ENCODE assay signal across 9 mouse cellular contexts in the genomic region with DNA sequence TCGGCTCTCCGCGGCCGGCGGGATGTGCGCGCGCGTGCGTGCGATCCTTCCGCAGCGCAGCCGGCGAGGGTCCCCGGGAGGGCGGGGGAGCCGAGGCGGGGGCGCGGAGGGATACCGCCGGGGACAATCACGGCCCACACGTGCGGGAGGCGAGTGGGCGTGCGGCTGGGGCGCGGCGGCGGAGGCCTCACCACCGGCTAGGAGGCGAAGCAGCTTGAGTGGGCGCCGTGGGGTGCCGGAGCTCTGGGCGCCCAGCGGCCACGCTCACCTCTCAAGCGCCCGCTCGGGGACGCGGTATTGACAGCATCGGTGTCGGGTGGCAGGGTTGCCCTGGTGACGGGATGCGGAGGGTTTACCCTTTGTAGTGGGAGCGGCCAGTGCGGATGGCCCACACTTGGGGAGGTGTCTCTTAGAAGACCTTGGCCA. TPM values are rescaled to one million over a fixed set of nuclear protein-coding genes. Genes with fewer than 3 reads are reported as not detected.
DNase-seq lines count a peak whose midpoint lies in the region; ATAC-seq and TF ChIP-seq lines count a peak whose summit lies in the region.
"Had no signal": no experiment of that assay in that cellular context is flagged by ENCODE, and none has a peak within 500 bp of the region (broad histone marks: within the 10 kb centered on the region; RNA-seq: fewer than 3 reads in every experiment).

Gene Pfn2 (minus strand): TSS at position 320 of the 426 bp plus-strand sequence.

- peak within 1 kb of the TSS; percentile 98 for H3K4me3 ChIP-seq in embryonic facial prominence, embryonic 14.5 days (ENCODE audit: low read depth, low read length)
- peak within 1 kb of the TSS; percentile 96 for H3K4me3 ChIP-seq in heart, embryonic 10.5 days
- peak within 1 kb of the TSS; percentile 92 for H3K4me3 ChIP-seq in kidney, embryonic 14.5 days (ENCODE audit: low read length)
- H3K4me3 ChIP-seq in liver, adult 2 months (ENCODE audit: insufficient read depth, low read depth, low read length): peak within 1 kb of the TSS; percentile 100
- H3K4me3 ChIP-seq in stomach, embryonic 16.5 days (replicated peaks; ENCODE audit: low read length): peak within 1 kb of the TSS; percentile 90

- peak within 1 kb of the TSS; percentile 89 for H3K9ac ChIP-seq in embryonic facial prominence, embryonic 14.5 days (ENCODE audit: low read depth, low read length)
- peak within 1 kb of the TSS; percentile 87 for H3K9ac ChIP-seq in kidney, embryonic 14.5 days (ENCODE audit: low read depth, low read length)
- H3K9ac ChIP-seq in liver, adult 2 months (ENCODE audit: low read depth, low read length): peak within 1 kb of the TSS; percentile 93
- peak within 1 kb of the TSS; percentile 87 for H3K9ac ChIP-seq in stomach, embryonic 16.5 days (ENCODE audit: low read length)

- peak within 1 kb of the TSS; percentile 93 for H3K27ac ChIP-seq in embryonic facial prominence, embryonic 14.5 days (replicated peaks; ENCODE audit: low read depth, low read length)
- H3K27ac ChIP-seq in heart, embryonic 10.5 days: peak within 1 kb of the TSS; percentile 95
- peak within 1 kb of the TSS; percentile 93 for H3K27ac ChIP-seq in kidney, embryonic 14.5 days (ENCODE audit: low read depth, low read length)
- H3K27ac ChIP-seq in liver, adult 2 months (replicated peaks; ENCODE audit: insufficient read depth, low read depth, low read length): no peak within 1 kb of the TSS
- H3K27ac ChIP-seq in stomach, embryonic 16.5 days (ENCODE audit: low read length): peak within 1 kb of the TSS; percentile 85

- peak; percentile 18 for DNase-seq in 3134 (ENCODE audit: extremely low read depth, insufficient read length, low spot score)
- DNase-seq in adrenal gland, postnatal 25 days: peak; percentile 71
- DNase-seq in embryonic facial prominence, embryonic 14.5 days (ENCODE audit: low spot score): peak; percentile 88
- peak; percentile 89 for DNase-seq in heart, embryonic 10.5 days (ENCODE audit: low spot score)
- no peak for DNase-seq in liver, adult 2 months (ENCODE audit: extremely low read depth, low read depth, low spot score)
- peak; percentile 6 to 47 for DNase-seq in natural killer cell, adult 2 months (ENCODE audit: low spot score in 2 of 2)

- no peak for TF ChIP-seq POLR2A in liver, adult 2 months (IDR thresholded peaks at IDR 0.05; ENCODE audit: extremely low read depth, insufficient read depth, low read length)

- H3K79me2 ChIP-seq in liver, adult 2 months (ENCODE audit: control insufficient read depth, insufficient read depth, low read length): no peaks in the 10 kb centered on the region

- H3K4me2 ChIP-seq in embryonic facial prominence, embryonic 14.5 days (ENCODE audit: low read depth, low read length): peak within 1 kb of the TSS; percentile 61
- peak within 1 kb of the TSS; percentile 57 for H3K4me2 ChIP-seq in kidney, embryonic 14.5 days (replicated peaks; ENCODE audit: low read depth, low read length)
- H3K4me2 ChIP-seq in stomach, embryonic 16.5 days (ENCODE audit: low read depth, low read length): peak within 1 kb of the TSS; percentile 84

- 0% methylated on average over 9 of the region's 52 CpGs for WGBS in embryonic facial prominence, embryonic 14.5 days
- 1% methylated on average over 52 of the region's 52 CpGs for WGBS in heart, embryonic 10.5 days
- WGBS in kidney, embryonic 14.5 days: under 1% methylated on average over 44 of the region's 52 CpGs
- 1% methylated on average over 50 of the region's 52 CpGs for WGBS in liver, adult 2 months
- 1% methylated on average over 50 of the region's 52 CpGs for WGBS in stomach, embryonic 16.5 days

- no peak for TF ChIP-seq CTCF in liver, adult 2 months (IDR thresholded peaks at IDR 0.05; ENCODE audit: low read depth, low read length)

- no peaks in the 10 kb centered on the region for H3K9me3 ChIP-seq in embryonic facial prominence, embryonic 14.5 days (ENCODE audit: control insufficient read depth, low read length)
- no peaks in the 10 kb centered on the region for H3K9me3 ChIP-seq in heart, embryonic 10.5 days
- no peaks in the 10 kb centered on the region for H3K9me3 ChIP-seq in kidney, embryonic 14.5 days (ENCODE audit: control insufficient read depth, low read length)
- H3K9me3 ChIP-seq in stomach, embryonic 16.5 days (replicated peaks; ENCODE audit: control insufficient read depth, low read length): no peaks in the 10 kb centered on the region; the same call in 1 of the 2 replicates

- H3K4me1 ChIP-seq in embryonic facial prominence, embryonic 14.5 days (ENCODE audit: control insufficient read depth, insufficient read depth, low read length): peaks cover 12% of the 10 kb centered on the region; the same call in 1 of the 2 replicates
- peaks cover 13% of the 10 kb centered on the region for H3K4me1 ChIP-seq in heart, embryonic 10.5 days
- 0 out of 2 replicates have a peak, but pooled peaks cover 4% of the 10 kb centered on the region for H3K4me1 ChIP-seq in kidney, embryonic 14.5 days (ENCODE audit: control insufficient read depth, insufficient read depth, low read length)
- peaks cover 3% of the 10 kb centered on the region; the same call in 1 of the 2 replicates for H3K4me1 ChIP-seq in liver, adult 2 months (ENCODE audit: control insufficient read depth, insufficient read depth, low read length)
- peaks cover 10% of the 10 kb centered on the region for H3K4me1 ChIP-seq in stomach, embryonic 16.5 days (ENCODE audit: control insufficient read depth, insufficient read depth, low read length)

- peaks cover 15% of the 10 kb centered on the region for H3K36me3 ChIP-seq in embryonic facial prominence, embryonic 14.5 days (ENCODE audit: control insufficient read depth, insufficient read depth, low read length)
- H3K36me3 ChIP-seq in heart, embryonic 10.5 days: peaks cover 8% of the 10 kb centered on the region
- peaks cover 12% of the 10 kb centered on the region for H3K36me3 ChIP-seq in kidney, embryonic 14.5 days (ENCODE audit: control insufficient read depth, insufficient read depth, low read length)
- H3K36me3 ChIP-seq in liver, adult 2 months (ENCODE audit: control insufficient read depth, insufficient read depth, low read length): no peaks in the 10 kb centered on the region
- 0 out of 2 replicates have a peak, but pooled peaks cover 6% of the 10 kb centered on the region for H3K36me3 ChIP-seq in stomach, embryonic 16.5 days (ENCODE audit: control insufficient read depth, insufficient read depth, low read length)
- H3K36me3 ChIP-seq: G1E had no signal

- peak; percentile 88 for ATAC-seq in embryonic facial prominence, embryonic 14.5 days (ENCODE audit: low read depth)
- peak; percentile 93 for ATAC-seq in kidney, embryonic 14.5 days (ENCODE audit: low FRiP score, low TSS enrichment)
- ATAC-seq in stomach, embryonic 16.5 days (ENCODE audit: insufficient read depth, low FRiP score): peak; percentile 84

- no peaks in the 10 kb centered on the region for H3K27me3 ChIP-seq in embryonic facial prominence, embryonic 14.5 days (replicated peaks; ENCODE audit: control insufficient read depth, insufficient read depth, low read length)
- no peaks in the 10 kb centered on the region for H3K27me3 ChIP-seq in heart, embryonic 10.5 days (ENCODE audit: insufficient read depth, poor library complexity, severe bottlenecking)
- no peaks in the 10 kb centered on the region for H3K27me3 ChIP-seq in kidney, embryonic 14.5 days (ENCODE audit: control insufficient read depth, insufficient read depth, low read length)
- no peaks in the 10 kb centered on the region for H3K27me3 ChIP-seq in liver, adult 2 months (ENCODE audit: control insufficient read depth, insufficient read depth, low read length)
- H3K27me3 ChIP-seq in stomach, embryonic 16.5 days (ENCODE audit: control insufficient read depth, insufficient read depth, low read length): no peaks in the 10 kb centered on the region

RNA-seq across cellular contexts. Expression of gene Pfn2, which starts in this region (rescaled TPM):
- total RNA-seq in adrenal gland, postnatal 25 days (2021): 47.4 and 53.1 TPM in 2 replicates
- polyA plus RNA-seq in embryonic facial prominence, embryonic 14.5 days (2014; fragmentation: Nextera tagmentation; extraction: Ambion mirVana): 150 and 165 TPM in 2 replicates
- 61.0 and 67.4 TPM in 2 replicates for polyA plus RNA-seq in heart, embryonic 10.5 days (2016; fragmentation: Nextera tagmentation; extraction: Ambion mirVana)
- 102 and 149 TPM in 2 replicates for polyA plus RNA-seq in kidney, embryonic 14.5 days (2014; fragmentation: Nextera tagmentation; extraction: Ambion mirVana)
- 2.0 and 4.0 TPM in 2 replicates for total RNA-seq in liver, adult 2 months (2014; rRNA removed)
- polyA plus RNA-seq in liver, adult 2 months (2012; rRNA removed): 1.3 and 1.6 TPM in 2 replicates
- 56.5 and 60.5 TPM in 2 replicates for polyA plus RNA-seq in stomach, embryonic 16.5 days (2015; fragmentation: Nextera tagmentation; extraction: Ambion mirVana)
- total RNA-seq: G1E had no signal
- polyA plus RNA-seq: G1E had no signal

Comparison
In these comparisons a context has a peak if more than half of its experiments do, and no peak if none do; other contexts are left out.
1. RNA of gene Pfn2 (polyA plus RNA-seq): 150 to 165 TPM in embryonic facial prominence, embryonic 14.5 days, 102 to 149 TPM in kidney, embryonic 14.5 days, 61.0 to 67.4 TPM in heart, embryonic 10.5 days and 56.5 to 60.5 TPM in stomach, embryonic 16.5 days; 1.3 to 1.6 TPM in liver, adult 2 months; every median in the first group is over 10 times any median in the second.
2. Peak in every context shown above with its lines, with median percentiles within 50 percentile points of each other: ATAC-seq, H3K4me2 ChIP-seq, H3K4me3 ChIP-seq and H3K9ac ChIP-seq.